Mouse (Mus musculus) spleen, postnatal 0 days (tissue): ENCODE data around the gene Aga. TPM values are rescaled to one million over a fixed set of nuclear protein-coding genes. Genes with fewer than 3 reads are reported as not detected.

Experiments used
- polyA plus RNA-seq: library from polyadenylated mRNA; unstranded; fragments of >200 nt; fragmentation: Nextera tagmentation; extraction: Ambion mirVana; gene quantifications from 2 replicates; pipeline ENCODE4 v1.2.1, GENCODE M21; 2015

The Aga gene
- polyA plus RNA-seq, result 14.8 and 18.1 TPM in 2 replicates

GRCm38 (mm10) chr8:53511551-53512127 lies at the start of gene Aga:
TSS of gene Aga (plus strand) at chr8:53511727.

Other genes starting within 250 kb of the Aga start
- gene Neil3, start 127.3 kb downstream of the Aga start, polyA plus RNA-seq, result 57.9 and 62.4 TPM in 2 replicates